Mouse (Mus musculus) retina, adult 2 months (tissue): ENCODE data around the gene Armc6.
"Not testable (repeated sequence)": the region's sequence is repeated elsewhere in the genome, so short reads cannot be mapped to it uniquely, and the experiment has no call there.

Source experiments
- DNase-seq: peaks from one replicate; pipeline ENCODE4 v3.0.0-alpha.2; 2012; ENCODE audit warnings: low read depth, low spot score

The Armc6 gene

DNA sequence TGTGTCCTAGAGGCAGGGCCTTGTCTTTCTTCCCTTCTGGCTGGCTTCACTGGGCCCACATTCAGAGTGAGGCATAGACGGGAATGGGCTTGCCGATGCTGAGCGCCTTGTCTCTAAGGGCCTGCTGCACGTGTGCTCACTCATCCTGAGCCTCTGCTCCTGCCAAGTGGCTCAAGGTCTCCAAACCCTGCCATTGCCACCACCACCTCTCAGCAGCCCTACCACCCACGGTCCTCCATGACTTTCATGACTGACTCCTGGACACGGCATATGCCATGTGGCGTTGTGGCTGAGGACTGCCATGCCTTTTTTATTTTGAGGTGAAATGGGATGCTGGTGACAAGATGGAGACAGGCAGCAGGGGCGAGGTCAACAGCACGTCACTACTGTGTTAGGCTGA, 3.4 kb downstream of the Armc6 start:
- no peak for DNase-seq

DNA sequence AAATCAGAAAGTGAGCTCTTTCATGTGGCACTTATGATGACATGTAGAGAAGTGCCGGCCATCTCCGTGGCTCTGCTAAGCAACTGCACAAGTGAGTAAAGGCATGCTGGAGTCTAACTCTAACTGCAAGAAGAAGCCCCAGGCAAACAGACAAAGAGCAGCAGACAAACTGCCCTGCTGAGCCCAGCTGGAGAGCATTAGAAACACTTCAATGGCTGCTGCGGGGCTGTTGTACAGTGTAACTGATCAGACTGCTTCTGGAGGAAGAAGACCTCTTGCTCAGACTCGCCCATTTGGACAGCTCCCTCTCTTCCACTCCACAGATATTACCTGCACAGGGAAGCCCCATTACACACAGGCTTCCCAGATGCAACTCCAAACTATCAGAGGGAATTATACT, 6.3 kb downstream of the Armc6 start:
- DNase-seq: no peak

DNA sequence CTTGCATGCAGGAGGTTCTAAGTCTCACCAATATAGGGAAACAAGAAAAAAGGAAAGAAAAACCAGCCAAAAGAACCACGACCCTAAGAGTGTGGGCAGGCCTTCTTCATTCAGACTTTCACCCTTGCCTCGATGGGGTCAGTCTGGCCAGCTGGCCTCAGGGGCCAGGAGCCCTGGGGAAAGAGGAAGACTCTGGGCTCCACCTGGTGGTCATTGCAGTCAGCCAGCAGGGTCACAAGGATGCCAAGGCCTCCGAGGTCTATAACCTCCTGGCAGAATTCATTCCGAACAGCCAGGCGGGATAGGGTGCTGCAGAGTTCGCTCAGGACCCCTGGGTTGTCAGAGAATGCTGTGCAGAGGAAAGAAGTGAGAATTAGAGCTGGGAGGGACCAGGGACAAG, 10.9 kb downstream of the Armc6 start:
- no peak for DNase-seq

DNA sequence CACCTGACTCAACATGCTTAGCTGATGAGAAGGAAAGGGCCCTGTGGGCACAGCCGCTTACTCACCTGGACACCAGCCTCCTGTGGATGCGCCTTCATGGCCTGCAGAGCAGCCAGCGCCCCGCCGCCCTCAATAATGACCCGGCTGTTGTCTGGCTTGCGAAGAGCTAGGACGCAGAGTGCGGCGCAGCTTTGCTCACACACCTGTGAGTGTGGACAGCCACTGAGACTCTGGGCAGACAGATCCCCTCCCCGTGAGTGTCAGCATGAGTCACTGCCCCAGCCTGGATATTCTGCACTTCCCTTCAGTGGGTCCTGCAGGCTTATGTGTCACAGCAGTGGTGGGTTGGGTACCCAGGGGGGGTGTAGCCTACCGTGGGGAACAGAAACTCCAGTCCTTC, 12.2 kb downstream of the Armc6 start:
- DNase-seq: no peak

DNA sequence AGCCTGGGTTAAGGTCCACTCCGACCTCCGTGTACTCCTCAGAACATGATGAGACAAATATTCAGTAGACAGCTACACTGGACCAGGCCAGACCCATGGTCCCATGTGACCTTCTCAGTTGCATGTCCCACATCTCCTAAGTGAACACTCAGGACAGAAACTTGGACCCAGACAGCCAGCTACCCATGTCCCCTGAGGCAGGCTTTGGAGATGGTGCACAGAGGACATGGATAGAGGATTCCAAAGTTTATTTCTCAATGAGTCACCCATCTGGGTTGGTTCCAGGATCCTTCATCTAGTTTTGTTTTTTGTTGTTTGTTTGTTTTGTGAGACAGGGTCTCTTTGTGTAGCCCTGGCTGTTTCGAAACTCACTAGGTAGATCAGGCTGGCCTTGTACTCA, 13.4 kb downstream of the Armc6 start:
- no peak for DNase-seq

DNA sequence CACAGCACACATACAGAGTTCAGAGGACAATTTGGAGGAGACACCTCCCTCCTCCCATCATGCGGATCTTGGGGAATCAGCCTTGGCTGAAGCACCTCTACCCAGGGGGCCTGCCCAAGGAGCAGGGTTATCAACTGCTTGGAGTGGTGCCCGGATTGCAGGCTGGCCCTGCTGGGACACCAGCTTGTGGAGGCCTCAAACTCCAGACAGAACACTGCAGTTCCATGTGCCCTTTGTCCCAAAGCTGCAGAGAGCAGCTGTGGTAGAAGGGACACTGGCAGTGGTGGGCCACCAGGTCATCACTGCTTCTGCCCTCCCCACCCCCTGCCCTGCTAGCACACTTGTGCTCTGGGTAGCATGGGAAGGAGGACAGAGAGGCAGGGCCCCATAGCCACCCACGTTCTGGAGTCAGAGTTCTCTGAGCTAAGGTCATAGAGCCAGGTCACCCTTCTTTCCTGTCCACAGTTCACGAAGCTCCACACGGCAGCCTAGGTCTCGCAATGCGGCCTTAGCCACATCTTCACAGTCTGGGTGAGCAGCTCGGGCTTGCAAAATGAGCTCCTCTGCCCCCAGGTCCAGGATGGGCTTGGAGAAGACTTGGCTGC, 13.9 kb downstream of the Armc6 start:
- no peak for DNase-seq

DNA sequence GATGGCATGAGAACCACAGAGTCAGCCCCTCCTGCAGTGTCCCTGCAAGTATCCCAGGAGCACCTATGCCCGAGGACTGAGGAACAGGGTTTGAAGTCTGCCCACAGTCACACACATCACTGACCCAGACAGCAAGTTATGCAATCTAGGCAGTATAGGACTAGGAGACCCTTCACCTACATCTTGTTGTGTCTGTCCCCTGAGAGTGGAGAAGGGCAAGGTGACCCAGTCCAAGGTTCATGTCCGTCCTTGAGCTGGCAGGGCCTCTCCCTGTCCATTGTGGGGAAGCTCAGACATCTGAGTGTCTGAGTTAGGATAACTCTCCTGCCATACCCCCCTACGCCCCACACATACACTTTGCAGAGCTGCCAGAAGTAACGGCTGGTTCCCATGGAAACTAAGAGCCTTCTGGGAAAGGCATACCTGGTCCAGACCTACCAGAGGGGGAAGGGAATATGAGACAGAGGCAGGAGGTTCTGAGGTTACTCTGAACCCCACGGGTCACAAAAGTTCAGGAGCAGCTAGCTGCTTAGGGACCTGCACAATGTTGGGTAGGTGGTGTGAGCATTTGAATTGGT, 15.1 kb downstream of the Armc6 start:
- DNase-seq: no peak

DNA sequence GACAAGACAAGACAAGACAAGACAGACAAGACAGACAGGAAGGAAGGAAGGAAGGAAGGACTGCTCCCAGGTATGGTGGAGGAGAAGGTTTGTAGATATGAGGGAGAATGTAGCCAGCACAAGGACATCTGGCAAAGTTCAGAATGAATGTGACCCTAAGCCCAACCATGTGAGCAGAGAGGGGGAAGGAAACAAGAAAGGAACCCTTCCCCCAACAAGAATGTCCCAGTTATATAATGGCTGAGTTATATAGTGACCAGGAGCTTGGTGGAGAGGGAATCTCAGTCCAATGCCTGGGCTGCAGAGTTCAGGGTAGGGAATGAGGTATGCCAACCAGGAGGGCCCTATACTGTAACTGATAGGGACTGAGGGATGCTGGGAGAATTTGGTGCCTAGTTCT, 16.8 kb downstream of the Armc6 start:
- no peak for DNase-seq

DNA sequence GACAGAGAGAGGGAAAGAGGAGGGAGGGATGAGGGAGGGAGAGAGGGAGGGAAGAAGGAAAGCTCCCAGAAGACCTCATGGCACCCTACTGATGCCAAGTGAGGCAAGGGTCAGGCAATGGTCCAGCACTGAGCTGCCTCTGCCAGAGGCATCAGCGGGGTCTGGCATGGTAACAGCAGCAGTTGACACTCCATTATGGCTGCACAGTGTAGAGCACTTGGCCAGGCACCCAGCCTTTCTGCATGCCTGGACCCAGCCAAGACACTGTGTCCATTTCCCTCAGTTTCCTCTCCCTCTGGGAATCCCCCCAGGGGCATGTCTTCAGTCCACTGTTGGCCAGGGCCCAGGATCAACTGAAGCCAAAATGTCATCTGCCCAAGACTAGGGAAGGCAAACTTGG, 17.7 kb downstream of the Armc6 start:
- no peak for DNase-seq

DNA sequence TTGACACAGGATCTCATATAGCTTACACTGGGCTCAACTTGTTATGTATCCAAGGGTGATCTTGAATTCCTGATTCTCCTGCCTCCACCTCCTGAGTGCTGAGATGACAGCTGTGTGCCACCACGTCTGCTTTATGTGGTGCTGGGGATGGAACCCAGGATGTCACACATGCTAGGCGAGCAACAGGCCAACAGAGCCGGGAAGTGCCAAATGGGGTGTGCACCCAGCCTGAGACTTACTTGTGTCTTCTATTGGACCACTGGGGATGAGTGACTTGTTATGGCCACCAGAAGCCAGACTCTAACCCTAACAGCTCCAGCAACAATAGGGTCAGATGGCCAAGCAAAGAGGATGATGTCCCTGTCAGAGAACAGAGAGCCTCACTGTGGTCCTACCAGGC, 18.1 kb downstream of the Armc6 start:
- not testable (repeated sequence) for DNase-seq

DNA sequence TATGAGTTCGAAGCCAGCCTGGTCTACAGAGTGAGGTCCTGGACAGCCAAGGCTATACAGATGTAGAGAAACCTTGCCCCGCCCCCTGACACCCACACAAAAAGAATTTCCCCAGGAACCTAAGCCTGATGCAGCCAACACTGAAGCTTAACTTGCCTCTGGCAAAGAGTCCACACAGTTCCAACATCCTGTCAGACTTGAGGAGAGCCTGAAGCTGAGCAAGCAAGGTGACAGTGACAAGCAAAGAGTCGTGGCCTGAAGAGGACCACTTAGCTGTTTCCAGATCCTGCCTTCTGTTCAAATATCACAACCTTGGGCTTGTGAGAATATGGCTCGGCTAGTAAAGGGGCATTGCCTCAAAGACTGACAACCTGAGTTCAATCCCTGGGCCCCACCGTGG, 19.2 kb downstream of the Armc6 start:
- DNase-seq: no peak

DNA sequence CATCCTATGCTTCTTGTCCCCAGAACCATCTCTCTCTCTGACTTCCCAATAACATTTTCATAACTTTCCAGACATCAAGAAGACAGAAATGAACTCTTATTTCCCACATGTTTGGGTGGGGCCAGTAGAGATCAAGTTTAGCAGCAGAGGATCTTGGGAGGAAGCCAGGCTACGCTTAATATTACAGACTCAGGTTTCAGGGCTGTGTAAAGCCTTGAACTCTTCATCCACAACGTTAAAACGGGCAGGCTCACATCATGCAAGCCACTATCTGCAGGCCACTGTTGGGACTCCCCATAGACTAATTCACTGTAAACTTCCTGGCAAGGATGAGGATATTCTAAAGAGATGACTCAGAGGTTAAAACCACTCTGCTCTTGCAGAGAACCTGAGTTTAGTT, 19.9 kb downstream of the Armc6 start:
- no peak for DNase-seq

DNA sequence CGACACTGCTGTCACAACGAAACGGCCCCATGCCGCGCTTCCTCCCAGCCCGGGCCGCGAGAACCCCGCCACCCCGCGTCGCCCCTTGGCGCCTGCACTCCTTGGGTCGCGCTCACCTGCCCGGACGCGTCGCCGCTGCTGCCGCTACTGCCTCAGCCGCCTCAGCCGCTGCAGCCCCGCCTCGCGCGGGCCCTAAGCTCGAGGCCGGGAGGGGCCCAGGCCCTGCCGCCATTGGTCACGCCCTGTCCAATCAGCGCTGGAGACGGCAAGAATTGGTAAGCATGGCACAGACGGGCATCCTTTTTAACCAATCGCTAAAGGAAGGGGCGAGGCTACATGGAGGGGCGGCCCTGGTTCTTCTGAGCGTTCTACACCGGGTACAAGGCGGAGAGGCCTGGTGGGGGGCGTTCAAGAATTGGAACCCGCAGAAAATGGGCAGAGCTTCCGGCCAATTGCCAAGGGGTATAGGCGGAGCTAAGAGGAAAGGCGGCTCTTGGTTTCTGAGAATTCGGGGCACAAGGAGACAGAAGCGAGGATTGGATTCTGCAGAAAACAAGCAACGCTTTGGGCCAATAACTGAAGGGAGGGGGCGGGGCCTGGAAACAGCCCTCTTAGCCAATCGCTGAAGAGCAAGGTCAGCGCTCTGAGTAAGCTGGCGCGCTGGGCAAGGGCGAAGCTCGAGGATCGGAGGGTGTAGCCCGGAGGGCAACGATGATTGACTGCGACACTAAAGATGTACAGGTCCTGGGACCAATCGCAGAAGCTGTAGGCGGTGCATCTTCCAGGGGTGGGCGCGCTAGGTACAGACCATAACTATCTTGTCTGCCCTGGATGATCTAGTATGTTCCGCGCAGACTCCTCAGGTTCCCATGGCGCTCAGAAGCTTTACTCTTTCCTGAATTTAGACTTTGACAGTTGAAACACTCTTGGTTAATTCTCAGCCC, 21.9 kb downstream of the Armc6 start, which contains the start of gene Slc25a42:
TSS of gene Slc25a42 (minus strand) at position 194 of the 944 bp plus-strand sequence.
- DNase-seq: peak; percentile 98

DNA sequence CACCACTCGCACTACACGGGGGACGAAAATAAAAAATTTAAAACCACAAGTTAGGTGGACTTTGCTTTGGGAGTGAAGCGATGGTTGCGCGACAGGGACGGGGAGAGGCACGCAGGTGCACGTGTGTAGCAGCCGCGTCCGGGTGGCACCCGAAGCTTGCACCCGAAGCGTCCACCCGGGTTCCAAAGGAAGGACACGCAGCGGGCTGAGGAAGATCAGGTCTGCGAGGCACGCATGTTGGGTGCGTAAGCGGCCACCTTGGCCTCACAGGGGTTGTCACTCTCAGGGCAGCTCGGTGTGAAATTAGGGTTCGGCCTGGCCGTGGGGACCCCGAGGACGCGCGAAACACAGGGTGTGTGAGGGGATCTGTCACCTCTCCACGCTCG, 22.5 kb downstream of the Armc6 start:
- DNase-seq: no peak

DNA sequence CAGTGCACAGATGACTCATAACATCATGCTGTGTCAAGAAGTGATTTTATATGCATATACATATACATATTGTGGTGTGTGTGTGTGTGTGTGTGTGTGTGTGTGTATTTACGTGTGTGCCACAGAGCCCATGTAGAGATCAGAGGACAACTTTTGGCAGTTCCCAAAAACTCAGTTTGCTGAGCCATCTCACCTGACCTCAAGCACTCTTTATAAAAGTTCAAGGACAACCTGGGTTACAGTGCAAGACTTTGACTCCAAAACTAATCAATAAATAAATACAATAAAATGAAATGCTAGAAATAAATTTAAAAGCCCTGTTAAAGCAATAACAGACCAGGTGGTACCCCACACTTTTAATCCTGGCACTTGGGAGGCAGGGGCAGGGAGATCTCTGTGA, 23.0 kb downstream of the Armc6 start:
- DNase-seq: no peak

DNA sequence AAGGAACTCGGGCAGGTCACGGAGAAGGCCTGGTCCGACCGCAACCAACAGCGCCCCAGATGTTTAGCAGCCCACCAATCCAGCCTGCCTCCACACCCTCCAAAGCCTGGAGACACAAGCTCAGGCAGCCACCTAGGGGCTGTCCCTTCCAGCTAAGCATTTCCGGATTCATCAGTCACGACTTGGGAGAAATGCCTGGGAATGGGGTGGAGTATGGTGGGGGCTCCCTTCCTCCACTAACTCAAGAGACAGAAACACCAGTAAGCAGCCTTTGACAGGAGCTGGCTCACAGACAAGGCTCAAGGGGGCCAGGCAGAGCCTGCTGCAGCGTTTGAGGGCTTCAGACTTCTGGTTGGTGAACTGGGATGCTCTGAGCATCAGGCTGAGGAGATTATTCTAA, 23.7 kb downstream of the Armc6 start:
- DNase-seq: no peak

DNA sequence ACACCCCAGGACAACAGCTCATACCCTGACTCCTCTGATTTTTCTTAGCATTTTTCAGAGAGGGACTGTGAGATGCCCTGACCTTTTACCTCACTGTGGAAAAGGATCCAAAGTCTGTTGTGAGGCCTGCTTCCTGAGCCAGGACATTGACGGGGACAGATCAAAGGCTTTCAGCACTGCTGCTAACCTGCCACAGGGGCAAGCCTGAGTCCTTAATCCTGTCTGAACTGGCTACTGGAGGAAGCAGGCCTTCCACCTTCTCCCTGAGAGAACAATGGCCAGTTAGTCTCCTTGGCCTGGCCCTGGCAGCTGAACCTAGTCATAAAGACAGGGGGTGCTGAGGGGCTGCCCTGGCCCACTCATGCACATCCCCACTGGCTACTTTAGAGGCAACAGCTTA, 26.1 kb downstream of the Armc6 start:
- no peak for DNase-seq

DNA sequence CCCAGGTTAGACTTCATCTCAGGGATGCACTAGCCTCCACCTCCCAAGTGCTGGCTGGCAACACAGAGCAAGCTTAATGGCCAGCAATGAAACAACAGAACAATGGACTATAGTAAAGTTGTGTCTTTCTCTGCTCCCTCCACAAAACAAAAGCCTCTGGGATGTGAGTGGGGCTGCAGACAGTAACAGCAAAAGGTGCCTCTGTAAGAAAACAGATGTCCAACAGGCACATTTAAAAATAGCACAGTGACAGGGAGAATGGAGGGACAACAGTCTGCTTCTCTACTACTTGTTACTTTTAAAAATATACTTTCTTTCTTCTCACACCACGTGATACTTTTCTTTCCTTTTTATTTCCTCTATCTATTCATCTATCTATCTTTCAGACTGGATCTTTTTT, 29.5 kb downstream of the Armc6 start:
- DNase-seq: no peak

DNA sequence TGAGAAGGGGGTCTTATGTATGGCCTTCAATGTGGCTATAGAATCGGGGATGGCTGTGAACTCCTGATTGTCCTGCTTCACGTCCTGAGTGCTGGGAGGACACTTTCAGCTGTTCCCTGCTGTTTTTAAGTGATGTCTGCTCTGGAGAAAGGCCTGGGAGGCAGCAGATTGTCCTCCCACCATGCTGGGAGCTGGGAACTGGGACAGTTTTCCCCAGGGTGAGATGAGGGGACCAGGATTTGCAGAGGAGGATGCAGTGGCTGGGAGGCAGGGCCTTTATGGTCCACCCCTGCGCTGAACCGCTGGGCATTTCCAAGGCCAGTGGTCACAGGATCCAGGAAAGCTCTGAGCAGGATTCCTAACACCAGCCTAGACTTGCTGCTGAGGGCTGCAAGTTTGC, 31.2 kb downstream of the Armc6 start:
- no peak for DNase-seq

DNA sequence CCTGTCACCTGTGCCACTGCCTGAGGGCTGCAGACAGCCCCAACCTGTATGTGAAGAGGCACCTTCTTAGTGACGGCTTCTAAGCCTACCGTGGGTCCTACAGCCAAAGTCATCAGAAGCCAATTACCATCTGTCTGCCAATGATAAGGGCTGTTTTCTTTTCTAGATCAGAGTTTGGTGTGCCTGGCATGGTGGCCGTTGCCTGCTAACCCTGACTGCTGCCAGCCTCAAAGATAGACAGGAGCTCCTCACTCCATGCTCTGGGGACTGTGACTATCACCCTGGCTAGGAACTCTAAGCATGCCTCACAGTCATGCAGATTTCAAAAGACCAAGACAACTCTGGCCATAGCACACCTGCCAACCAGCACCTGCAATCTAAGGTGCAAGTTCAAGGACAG, 32.8 kb downstream of the Armc6 start:
- no peak for DNase-seq

DNA sequence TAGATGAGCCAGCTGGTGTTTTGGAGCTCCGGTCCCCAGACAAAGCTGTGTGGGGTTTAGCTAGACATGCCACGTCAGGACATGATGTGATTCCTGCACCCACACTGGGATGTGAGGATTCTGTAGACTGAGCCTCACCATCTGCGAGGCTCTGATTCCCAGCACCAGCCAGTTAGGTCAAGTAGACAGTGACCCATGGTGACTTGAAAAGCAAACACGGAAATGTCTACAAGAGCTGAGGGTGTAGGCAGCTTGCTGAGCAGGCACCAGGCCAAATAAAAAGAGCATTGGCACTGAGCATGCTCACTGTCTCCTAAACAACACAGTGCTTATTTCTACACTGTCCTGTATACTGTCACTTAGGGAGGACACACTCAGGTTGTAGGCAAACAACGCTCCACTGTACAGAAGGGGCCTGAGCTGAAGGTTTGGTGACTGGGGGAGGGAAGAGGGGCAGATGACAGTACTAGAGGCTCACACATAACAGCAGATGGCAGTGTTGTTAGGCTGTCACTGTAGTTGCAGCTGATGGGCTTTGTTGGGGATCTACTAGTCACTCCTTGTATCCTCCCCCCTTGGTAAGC, 34.1 kb downstream of the Armc6 start:
- DNase-seq: no peak

DNA sequence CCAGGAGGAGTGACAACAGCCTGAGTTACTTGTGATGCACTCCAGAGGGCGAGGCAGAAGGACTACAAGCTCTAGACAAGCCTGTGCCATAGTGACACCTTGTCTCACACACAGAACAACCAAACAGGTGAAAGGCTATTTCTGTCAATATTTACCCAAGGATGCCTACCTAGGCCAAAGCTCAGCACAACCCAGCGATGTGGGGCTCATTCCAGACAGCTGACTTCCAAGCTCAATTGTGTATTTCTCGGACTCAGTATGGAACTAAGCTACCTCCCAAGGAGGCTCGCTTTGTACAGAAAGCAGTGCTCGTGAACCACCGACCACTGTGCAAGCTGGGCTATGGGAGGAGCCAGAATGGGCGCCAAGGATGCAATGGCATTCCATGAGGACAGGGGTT, 36.7 kb downstream of the Armc6 start:
- DNase-seq: no peak

DNA sequence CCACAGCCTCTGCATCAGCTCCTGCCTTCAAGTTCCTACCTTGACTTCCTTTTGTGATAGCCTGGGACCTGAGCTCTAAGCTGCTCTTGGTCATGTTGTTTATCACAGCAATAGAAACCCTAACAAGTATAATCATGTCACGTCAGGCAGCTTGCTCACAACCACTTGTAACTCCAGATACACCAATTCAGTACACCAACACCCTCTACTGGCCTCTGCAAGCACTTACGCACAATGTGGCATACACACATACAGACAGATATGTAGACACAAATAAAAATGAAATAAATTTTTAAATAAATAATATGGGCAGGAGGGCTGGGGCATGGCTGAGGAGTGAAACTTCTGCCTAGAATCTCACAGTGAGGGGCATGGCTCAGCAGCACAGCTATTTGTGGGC, 38.5 kb downstream of the Armc6 start:
- no peak for DNase-seq
